Mouse (Mus musculus) liver (tissue): ENCODE results near the gene Dnah6.

Experiments
- DNase-seq: peaks from one replicate; pipeline ENCODE4 v3.0.0-alpha.2; 2020; ENCODE audit warnings: mixed read lengths

Dnah6 gene

GRCm38 (mm10) chr6:73227376-73228158 is 6.1 kb upstream of the Dnah6 start:
- no peak for DNase-seq

GRCm38 (mm10) chr6:73222841-73223526 is 1.5 kb upstream of the Dnah6 start:
- peak; percentile 54 for DNase-seq

GRCm38 (mm10) chr6:73221958-73222735 is 696 bp upstream of the Dnah6 start:
- peak; percentile 22 for DNase-seq

- no peak for DNase-seq
Observed at GRCm38 (mm10) chr6:73211602-73212001, 9.8 kb downstream of the Dnah6 start.

- DNase-seq, result no peak
Observed at GRCm38 (mm10) chr6:73211036-73211435, 10.4 kb downstream of the Dnah6 start.

- no peak for DNase-seq
Observed at GRCm38 (mm10) chr6:73210445-73210972, 10.9 kb downstream of the Dnah6 start.

GRCm38 (mm10) chr6:73209598-73209997 is 11.9 kb downstream of the Dnah6 start:
- no peak for DNase-seq

GRCm38 (mm10) chr6:73204937-73205336 is 16.5 kb downstream of the Dnah6 start:
- no peak for DNase-seq

- DNase-seq, result no peak
Observed at GRCm38 (mm10) chr6:73203724-73204123, 17.7 kb downstream of the Dnah6 start.

- no peak for DNase-seq
Observed at GRCm38 (mm10) chr6:73195291-73195690, 26.2 kb downstream of the Dnah6 start.

GRCm38 (mm10) chr6:73190756-73191155 is 30.7 kb downstream of the Dnah6 start:
- no peak for DNase-seq

- DNase-seq, result no peak
Observed at GRCm38 (mm10) chr6:73184276-73184675, 37.2 kb downstream of the Dnah6 start.

GRCm38 (mm10) chr6:73182987-73183386 is 38.5 kb downstream of the Dnah6 start:
- no peak for DNase-seq

- no peak for DNase-seq
Observed at GRCm38 (mm10) chr6:73182410-73182809, 39.0 kb downstream of the Dnah6 start.

GRCm38 (mm10) chr6:73182006-73182405 is 39.4 kb downstream of the Dnah6 start:
- DNase-seq, result no peak

GRCm38 (mm10) chr6:73175156-73175555 is 46.3 kb downstream of the Dnah6 start:
- no peak for DNase-seq

GRCm38 (mm10) chr6:73167230-73167629 is 54.2 kb downstream of the Dnah6 start:
- no peak for DNase-seq

- DNase-seq, result no peak
Observed at GRCm38 (mm10) chr6:73162958-73163357, 58.5 kb downstream of the Dnah6 start.

GRCm38 (mm10) chr6:73161338-73161737 is 60.1 kb downstream of the Dnah6 start:
- DNase-seq, result no peak

GRCm38 (mm10) chr6:73155455-73155854 is 66.0 kb downstream of the Dnah6 start:
- no peak for DNase-seq

- DNase-seq, result peak; percentile 80
Observed at GRCm38 (mm10) chr6:73153675-73154074, 67.8 kb downstream of the Dnah6 start.

- no peak for DNase-seq
Observed at GRCm38 (mm10) chr6:73143403-73143802, 78.0 kb downstream of the Dnah6 start.

- no peak for DNase-seq
Observed at GRCm38 (mm10) chr6:73142776-73143175, 78.7 kb downstream of the Dnah6 start.
